Mouse (Mus musculus): ENCODE measurements around the gene Rbfox2. TPM values are rescaled to one million over a fixed set of nuclear protein-coding genes. Genes with fewer than 3 reads are reported as not detected.

The Rbfox2 gene
- total RNA-seq, 2 experiments from 2014 or later: 0.32 to 0.87 TPM

GRCm38 (mm10) chr15:77332272-77332991 is 25.6 kb upstream of the Rbfox2 start:
- no peak for ATAC-seq (replicated peaks; ENCODE audit: poor library complexity)

- no peak for ATAC-seq (replicated peaks; ENCODE audit: poor library complexity)
Observed at GRCm38 (mm10) chr15:77331444-77331843, 24.6 kb upstream of the Rbfox2 start.

GRCm38 (mm10) chr15:77329681-77330180 is 22.9 kb upstream of the Rbfox2 start:
- no peak for ATAC-seq (replicated peaks; ENCODE audit: poor library complexity)

DNA sequence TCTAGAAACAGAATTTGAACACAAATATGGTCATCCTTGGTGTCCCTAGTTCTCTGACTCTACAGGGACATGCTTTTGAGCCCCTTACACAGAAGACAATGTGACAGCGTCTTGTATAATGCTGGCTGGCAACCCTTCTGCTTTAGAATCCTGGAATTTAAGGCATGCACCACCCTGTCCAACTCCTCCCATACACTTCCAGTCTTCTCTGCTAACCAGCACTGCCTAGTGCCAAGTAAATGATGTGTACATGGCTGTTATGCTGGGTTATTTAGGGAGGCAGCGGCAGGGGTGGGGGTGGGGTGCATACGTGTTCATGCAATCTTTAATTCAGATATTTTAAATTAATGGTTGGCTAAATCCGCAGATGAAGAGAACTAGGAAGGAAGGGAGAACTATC is 19.6 kb upstream of the Rbfox2 start:
- ATAC-seq (replicated peaks; ENCODE audit: poor library complexity): no peak

- ATAC-seq (replicated peaks; ENCODE audit: poor library complexity): no peak
Observed at GRCm38 (mm10) chr15:77324426-77324825, 17.6 kb upstream of the Rbfox2 start.

DNA sequence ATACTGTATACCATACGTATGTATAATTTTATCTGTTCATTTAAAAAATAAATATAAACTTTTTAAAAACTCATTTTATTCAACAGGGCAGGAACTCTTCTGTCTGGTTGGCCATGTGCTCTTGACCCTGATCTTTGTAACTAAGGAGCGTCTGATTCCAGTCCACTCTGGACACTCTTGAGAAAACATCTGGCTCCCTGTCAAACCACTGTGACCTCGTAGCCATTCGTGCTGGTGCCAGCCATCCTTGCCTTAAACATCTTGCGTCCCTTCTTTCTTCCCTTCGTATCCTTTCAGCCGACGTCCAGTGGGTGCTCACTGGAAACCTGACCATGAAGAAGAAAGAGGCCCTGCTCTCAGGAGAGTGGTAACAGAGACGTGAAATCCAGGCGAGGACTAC is 16.4 kb upstream of the Rbfox2 start:
- no peak for ATAC-seq (replicated peaks; ENCODE audit: poor library complexity)

GRCm38 (mm10) chr15:77313701-77314100 is 6.9 kb upstream of the Rbfox2 start:
- no peak for ATAC-seq (replicated peaks; ENCODE audit: poor library complexity)

GRCm38 (mm10) chr15:77312796-77313195 is 6.0 kb upstream of the Rbfox2 start:
- no peak for ATAC-seq (replicated peaks; ENCODE audit: poor library complexity)

DNA sequence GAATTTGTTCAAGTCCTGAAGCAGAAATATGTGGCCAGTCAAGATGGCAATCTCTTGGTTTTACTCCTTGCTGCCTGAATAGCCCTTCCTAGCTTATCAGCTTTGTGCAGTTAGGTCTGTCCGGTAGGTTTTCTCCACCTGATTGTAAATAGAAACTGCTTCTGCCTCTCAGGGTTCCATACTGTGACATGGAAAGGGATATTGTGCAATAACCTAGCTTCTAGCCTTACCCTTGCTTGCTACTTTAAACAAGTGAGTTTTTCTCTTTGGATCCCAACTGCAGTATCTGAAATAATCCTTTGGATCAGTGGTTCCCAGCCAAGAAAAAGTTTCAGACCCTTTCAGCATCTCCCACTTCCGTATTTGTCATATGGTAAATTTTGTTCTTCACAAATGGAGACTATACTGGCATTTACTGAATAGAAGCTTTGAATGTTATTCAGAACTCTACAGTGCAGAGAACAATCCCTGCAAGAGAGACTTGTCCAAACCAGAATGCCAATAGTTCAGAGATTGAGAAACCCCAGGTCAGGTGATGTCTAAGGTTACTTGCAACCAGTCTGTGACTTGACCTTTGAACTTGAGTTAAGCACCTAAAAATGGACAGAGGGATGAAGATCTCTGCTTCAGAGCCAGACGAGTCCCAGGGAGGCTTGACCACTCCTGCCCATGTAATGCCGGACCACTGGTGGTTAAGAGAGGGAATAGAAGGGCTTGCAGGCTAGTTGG is 1.1 kb upstream of the Rbfox2 start:
- ATAC-seq (replicated peaks; ENCODE audit: poor library complexity): no peak

GRCm38 (mm10) chr15:77305852-77306546 is 805 bp downstream of the Rbfox2 start:
- no peak; the same call in 1 of the 2 replicates for ATAC-seq (replicated peaks; ENCODE audit: poor library complexity)

GRCm38 (mm10) chr15:77304960-77305359 is 1.8 kb downstream of the Rbfox2 start:
- ATAC-seq (replicated peaks; ENCODE audit: poor library complexity): no peak

DNA sequence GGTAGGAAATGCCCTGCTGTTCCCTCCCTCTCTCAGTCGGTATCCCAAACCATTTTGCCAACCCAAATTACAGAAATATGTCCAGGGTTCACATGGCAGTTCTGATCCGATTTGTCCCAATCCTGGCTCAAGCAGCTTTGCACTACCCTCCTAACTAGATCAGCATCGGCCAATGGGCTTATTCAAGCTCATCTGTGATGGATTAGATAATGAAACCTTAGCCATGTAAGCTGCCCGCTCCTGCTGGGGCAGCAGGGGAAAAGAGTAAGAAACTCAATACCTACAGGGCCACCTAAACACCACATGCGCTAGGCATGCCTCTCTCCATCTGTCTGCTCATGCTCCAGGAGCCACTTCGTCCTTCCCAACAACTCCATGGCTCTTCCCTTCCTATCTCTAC is 5.7 kb downstream of the Rbfox2 start:
- ATAC-seq (replicated peaks; ENCODE audit: poor library complexity): no peak

- ATAC-seq (replicated peaks; ENCODE audit: poor library complexity): no peak
Observed at GRCm38 (mm10) chr15:77298564-77298963, 8.2 kb downstream of the Rbfox2 start.

GRCm38 (mm10) chr15:77296635-77297034 is 10.2 kb downstream of the Rbfox2 start:
- no peak for ATAC-seq (replicated peaks; ENCODE audit: poor library complexity)

- ATAC-seq (replicated peaks; ENCODE audit: poor library complexity): no peak
Observed at GRCm38 (mm10) chr15:77293493-77293892, 13.3 kb downstream of the Rbfox2 start.

DNA sequence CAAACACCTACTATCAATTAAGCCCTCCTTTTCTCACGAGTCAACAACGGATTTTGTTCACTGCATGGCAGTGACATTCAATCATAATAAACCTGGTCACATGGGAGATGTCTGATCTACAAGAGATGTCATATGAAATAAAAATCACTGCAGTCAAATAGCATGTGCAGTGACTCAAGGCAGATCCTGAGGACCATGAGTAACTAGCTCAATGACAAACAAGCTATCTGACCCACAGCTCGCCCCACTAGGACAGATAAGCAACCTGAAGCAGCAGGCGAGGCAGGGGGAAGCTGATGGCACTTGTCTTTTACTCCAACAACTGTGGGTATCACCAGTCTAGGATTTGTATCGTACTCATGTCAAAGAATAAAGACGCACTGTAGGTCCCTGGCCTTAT is 14.4 kb downstream of the Rbfox2 start:
- no peak for ATAC-seq (replicated peaks; ENCODE audit: poor library complexity)

DNA sequence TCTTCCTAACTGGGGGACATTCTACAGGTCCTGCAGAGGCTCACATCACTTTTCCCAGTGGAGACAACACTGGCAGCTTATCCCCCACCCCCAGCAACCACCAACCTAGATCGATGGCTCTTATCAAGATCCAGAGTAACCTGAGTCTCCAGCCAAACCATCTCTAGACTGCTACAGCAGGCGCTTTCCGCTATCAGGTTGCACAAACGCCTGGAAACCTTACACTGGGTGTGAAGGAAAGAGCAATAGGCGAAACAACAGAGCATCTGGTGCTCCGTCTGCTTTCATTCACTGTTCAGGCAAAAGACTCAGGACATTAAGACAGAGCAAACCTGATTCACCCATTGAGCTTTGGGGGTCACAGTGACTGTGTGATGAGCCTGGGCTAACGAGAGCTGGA is 15.3 kb downstream of the Rbfox2 start:
- no peak for ATAC-seq (replicated peaks; ENCODE audit: poor library complexity)

- no peak for ATAC-seq (replicated peaks; ENCODE audit: poor library complexity)
Observed at GRCm38 (mm10) chr15:77290352-77290751, 16.5 kb downstream of the Rbfox2 start.

DNA sequence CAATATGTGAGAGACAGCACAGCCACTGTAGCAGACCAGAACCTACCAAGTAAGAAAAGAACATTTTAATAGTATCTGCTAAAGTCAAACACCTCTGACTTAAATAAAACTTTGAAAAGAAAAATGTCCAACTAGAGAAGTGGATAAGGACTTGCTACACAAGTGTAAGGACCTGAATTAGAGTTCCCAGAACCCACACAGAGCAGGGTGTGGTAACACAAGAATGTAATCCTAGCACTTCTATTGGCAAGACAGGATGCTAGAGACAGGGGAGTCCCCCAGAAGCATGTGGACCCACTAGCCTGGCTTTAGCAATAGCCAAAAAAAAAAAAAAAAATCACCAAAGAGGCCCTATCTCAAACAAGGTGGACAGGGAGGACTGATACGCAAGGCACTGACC is 26.7 kb downstream of the Rbfox2 start:
- no peak for ATAC-seq (replicated peaks; ENCODE audit: poor library complexity)

DNA sequence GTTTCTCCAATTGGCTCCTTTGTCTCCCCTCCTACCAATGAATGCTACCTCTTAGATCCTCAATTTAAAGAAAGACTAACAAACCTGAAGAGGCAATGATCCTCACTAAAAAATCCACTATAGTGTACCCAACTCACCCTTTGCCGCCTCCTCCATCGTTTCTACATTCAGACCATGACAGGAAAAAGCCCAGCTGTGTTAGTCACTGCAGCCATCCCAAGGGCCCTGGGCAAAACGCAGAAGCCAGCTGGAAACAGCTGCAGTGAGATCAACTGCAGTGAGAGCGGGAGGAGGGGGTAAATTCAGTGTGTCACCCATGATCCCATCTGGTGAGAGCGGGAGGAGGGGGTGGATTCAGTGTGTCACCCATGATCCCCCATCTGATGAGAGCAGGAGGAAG is 28.0 kb downstream of the Rbfox2 start:
- no peak for ATAC-seq (replicated peaks; ENCODE audit: poor library complexity)

DNA sequence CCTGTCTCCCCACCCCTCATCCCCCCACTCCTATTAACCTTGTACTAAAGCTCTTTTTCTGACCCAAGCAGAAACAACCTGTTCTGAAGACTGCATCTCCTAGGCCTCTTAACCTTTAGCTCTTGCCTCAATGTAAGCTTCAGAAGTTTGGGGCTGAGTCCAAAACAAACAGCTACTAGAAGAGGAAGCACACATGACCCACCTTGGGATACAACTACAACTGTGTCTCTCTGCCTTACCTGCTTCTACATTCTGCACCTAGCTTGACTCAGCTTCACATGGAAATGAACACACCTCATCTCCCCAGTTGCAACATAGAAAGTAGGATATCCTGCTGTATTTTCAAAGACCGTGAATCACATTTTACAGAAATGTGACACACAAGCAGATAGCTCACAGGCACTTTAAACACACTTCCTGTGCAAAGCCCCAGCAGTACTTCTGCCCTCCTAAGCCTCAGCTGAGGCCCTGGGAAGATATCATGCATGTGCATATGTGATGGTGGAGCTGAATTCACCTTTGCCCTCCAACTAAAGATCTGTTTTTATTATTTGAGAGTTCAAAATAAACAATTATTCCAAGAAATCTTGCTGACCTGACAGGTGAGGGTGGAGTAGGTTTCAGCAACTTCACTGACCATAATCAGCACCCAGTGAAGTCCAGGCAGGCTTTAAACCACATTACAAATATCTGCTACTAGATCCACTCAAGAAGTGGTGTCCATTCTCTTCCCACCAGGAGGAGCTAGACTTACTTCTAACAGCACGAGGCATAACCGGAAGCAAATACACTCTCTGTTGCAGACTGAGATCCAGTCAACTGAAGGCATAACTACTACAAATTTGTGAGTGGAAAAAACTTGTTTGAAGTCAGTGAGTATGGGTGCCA is 29.7 kb downstream of the Rbfox2 start:
- ATAC-seq (replicated peaks; ENCODE audit: poor library complexity): peak; percentile 44; the same call in 1 of the 2 replicates

Data from megakaryocyte progenitor cell, adult 5-6 weeks (primary cell).